Mouse (Mus musculus): Measurements from ENCODE around the gene Hist4h4.

DNA sequence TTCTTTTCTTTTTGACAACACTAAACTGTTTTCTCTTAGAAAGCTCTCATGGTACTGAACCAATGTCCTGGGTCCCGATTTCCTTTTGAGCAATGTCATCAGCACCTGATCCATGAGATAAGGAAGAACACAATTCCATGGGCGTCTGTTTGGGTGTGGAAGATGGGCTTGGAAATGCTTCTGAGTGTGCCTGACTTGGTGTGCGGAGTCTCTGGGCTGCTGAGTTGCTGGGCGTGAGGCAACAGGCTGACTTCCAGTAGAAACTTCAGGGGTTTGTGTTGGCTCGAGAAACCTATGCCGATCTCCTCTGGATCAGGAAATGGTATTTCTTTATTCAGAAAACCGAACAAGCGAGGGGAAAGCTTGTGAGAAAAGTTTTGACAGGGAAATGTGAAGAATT is 35.1 kb downstream of the Hist4h4 start:
- TF ChIP-seq POLR2A (IDR thresholded peaks at IDR 0.05; ENCODE audit: low read depth, low read length) (no peak), CTCF (IDR thresholded peaks at IDR 0.05; ENCODE audit: extremely low read depth, insufficient read length, insufficient replicate concordance, low read depth, low read length) (no peak)
